Mouse (Mus musculus) telencephalon, adult 2 months (tissue): ENCODE data around the gene Slc24a4.

ENCODE experiments used
- DNase-seq: peaks from one replicate; pipeline ENCODE4 v3.0.0-alpha.2; 2011; ENCODE audit warnings: low read depth, low spot score

Gene Slc24a4

GRCm38 (mm10) chr12:102285318-102285717 lies 156.8 kb downstream of the Slc24a4 start:
- no peak for DNase-seq

- DNase-seq: no peak
Observed at GRCm38 (mm10) chr12:102285779-102286178, 157.2 kb downstream of the Slc24a4 start.

- no peak for DNase-seq
Observed at GRCm38 (mm10) chr12:102286681-102287414, 158.3 kb downstream of the Slc24a4 start.

GRCm38 (mm10) chr12:102287904-102288602 lies 159.5 kb downstream of the Slc24a4 start:
- no peak for DNase-seq

- no peak for DNase-seq
Observed at GRCm38 (mm10) chr12:102288846-102289245, 160.3 kb downstream of the Slc24a4 start.

- DNase-seq: no peak
Observed at GRCm38 (mm10) chr12:102289568-102289967, 161.0 kb downstream of the Slc24a4 start.

- no peak for DNase-seq
Observed at GRCm38 (mm10) chr12:102290662-102291061, 162.1 kb downstream of the Slc24a4 start.

- DNase-seq: no peak
Observed at GRCm38 (mm10) chr12:102291686-102292085, 163.2 kb downstream of the Slc24a4 start.

- DNase-seq: no peak
Observed at GRCm38 (mm10) chr12:102292501-102293215, 164.1 kb downstream of the Slc24a4 start.

- no peak for DNase-seq
Observed at GRCm38 (mm10) chr12:102294634-102295033, 166.1 kb downstream of the Slc24a4 start.

GRCm38 (mm10) chr12:102295230-102295629 lies 166.7 kb downstream of the Slc24a4 start:
- no peak for DNase-seq

- DNase-seq: no peak
Observed at GRCm38 (mm10) chr12:102295662-102296061, 167.1 kb downstream of the Slc24a4 start.

GRCm38 (mm10) chr12:102296361-102296760 lies 167.8 kb downstream of the Slc24a4 start:
- no peak for DNase-seq

GRCm38 (mm10) chr12:102296967-102297366 lies 168.4 kb downstream of the Slc24a4 start:
- DNase-seq: no peak

GRCm38 (mm10) chr12:102299209-102299608 lies 170.7 kb downstream of the Slc24a4 start:
- no peak for DNase-seq

- no peak for DNase-seq
Observed at GRCm38 (mm10) chr12:102301585-102301984, 173.1 kb downstream of the Slc24a4 start.

- no peak for DNase-seq
Observed at GRCm38 (mm10) chr12:102302322-102302721, 173.8 kb downstream of the Slc24a4 start.

GRCm38 (mm10) chr12:102302831-102303351 lies 174.4 kb downstream of the Slc24a4 start:
- no peak for DNase-seq

- no peak for DNase-seq
Observed at GRCm38 (mm10) chr12:102303867-102304266, 175.3 kb downstream of the Slc24a4 start.

- DNase-seq: no peak
Observed at GRCm38 (mm10) chr12:102305069-102305836, 176.7 kb downstream of the Slc24a4 start.

GRCm38 (mm10) chr12:102308001-102308456 lies 179.5 kb downstream of the Slc24a4 start:
- no peak for DNase-seq
